Mouse (Mus musculus) heart, postnatal 0 days (tissue): ENCODE results near the gene Kpna2. TPM values are rescaled to one million over a fixed set of nuclear protein-coding genes. Genes with fewer than 3 reads are reported as not detected.

Experiments used
- ATAC-seq: fragments of 200-750 bp; cut with Nextera tagmentation; 2 replicates; pipeline ENCODE4 v1.8.0; 2017; ENCODE audit warnings: low read depth, moderate number of reproducible peaks, moderate library complexity; ENCODE audit not compliant: insufficient read depth
- DNase-seq: peaks from one replicate; pipeline ENCODE4 v3.0.0-alpha.2; 2016; ENCODE audit warnings: low spot score
- H3K27ac ChIP-seq: fragments of 300-500 bp; sonication (generic); 2 replicates; pipeline ENCODE4 v1.5.1; 2014; ENCODE audit warnings: low read depth, mild to moderate bottlenecking
- H3K27me3 ChIP-seq: fragments of 300-500 bp; sonication (generic); 2 replicates; pipeline ENCODE4 v1.6.1; 2014; ENCODE audit warnings: low read length, mixed read lengths; ENCODE audit not compliant: control insufficient read depth, insufficient read depth
- H3K36me3 ChIP-seq: fragments of 300-500 bp; sonication (generic); replicated peaks from 2 replicates; pipeline ENCODE4 v1.6.1; 2014; ENCODE audit warnings: low read length, mixed read lengths; ENCODE audit not compliant: control insufficient read depth, insufficient read depth
- H3K4me1 ChIP-seq: fragments of 300-500 bp; sonication (generic); 2 replicates; pipeline ENCODE4 v1.6.1; 2014; ENCODE audit warnings: antibody characterized with exemption; ENCODE audit not compliant: control insufficient read depth, insufficient read depth
- H3K4me2 ChIP-seq: fragments of 300-500 bp; sonication (generic); 2 replicates; pipeline ENCODE4 v1.6.1; 2014; ENCODE audit warnings: low read depth, mild to moderate bottlenecking, low read length, moderate library complexity
- H3K4me3 ChIP-seq: fragments of 300-500 bp; sonication (generic); 2 replicates; pipeline ENCODE4 v1.5.1; 2014; ENCODE audit warnings: low read depth, low read length
- H3K9ac ChIP-seq: fragments of 300-500 bp; sonication (generic); replicated peaks from 2 replicates; pipeline ENCODE4 v1.6.1; 2014; ENCODE audit warnings: low read depth, low read length, mixed read lengths
- H3K9me3 ChIP-seq: fragments of 300-500 bp; sonication (generic); replicated peaks from 2 replicates; pipeline ENCODE4 v1.6.1; 2016; ENCODE audit warnings: low read length; ENCODE audit not compliant: control insufficient read depth
- CTCF ChIP-seq: IDR thresholded peaks from 2 replicates; pipeline ENCODE4 v1.5.1; 2016; ENCODE audit warnings: antibody characterized with exemption, control low read depth, low read depth
- EP300 ChIP-seq: IDR thresholded peaks from 2 replicates; pipeline ENCODE4 v1.6.1; 2016; ENCODE audit warnings: antibody characterized with exemption, low read depth
- WGBS: fragments of 180-500 bp; shearing (Covaris S2); extraction: QIAGEN DNeasy Blood & Tissue Kit; methylation state at CpG from one replicate; pipeline ENCODE4 v1.1.7; 2014; 5-methylcytosine and 5-hydroxymethylcytosine counted together
- polyA plus RNA-seq: library from polyadenylated mRNA; unstranded; fragments of >200 nt; fragmentation: Nextera tagmentation; extraction: Ambion mirVana; gene quantifications from 2 replicates; pipeline ENCODE4 v1.2.1, GENCODE M21; 2015
- total RNA-seq: library from RNA; depleted of rRNA; stranded (reverse); fragments of >200 nt; gene quantifications from 2 replicates; pipeline ENCODE4 v1.2.3, GENCODE M21; 2014; ENCODE audit warnings: low replicate concordance

The Kpna2 gene
- total and polyA plus RNA-seq, 2 experiments from 2014 or later, result 124 to 177 TPM

GRCm38 (mm10) chr11:106962310-106962709 lies 37.0 kb downstream of the Kpna2 start:
- no peaks in the 10 kb centered on the region for H3K9me3 ChIP-seq
- H3K27me3 ChIP-seq, result no peaks in the 10 kb centered on the region
- no peak overlapping the region; the same call in 1 of the 2 replicates for H3K4me2 ChIP-seq
- ATAC-seq (no peak), DNase-seq (no peak)
- peak overlapping the region; percentile 69; the same call in 1 of the 2 replicates for H3K27ac ChIP-seq
- H3K4me1 ChIP-seq, result peaks cover 26% of the 10 kb centered on the region
- TF ChIP-seq EP300 (no peak), CTCF (no peak)
- 81% methylated on average over 9 of the region's 9 CpGs for WGBS
- no peak overlapping the region for H3K4me3 ChIP-seq
- H3K36me3 ChIP-seq, result no peaks in the 10 kb centered on the region
- H3K9ac ChIP-seq, result no peak overlapping the region

- Histone ChIP-seq H3K4me2 (no peak overlapping the region), H3K36me3 (no peaks in the 10 kb centered on the region), H3K27ac (peak overlapping the region; percentile 69), H3K4me3 (no peak overlapping the region), H3K9me3 (no peaks in the 10 kb centered on the region), H3K4me1 (peaks cover 20% of the 10 kb centered on the region), H3K9ac (no peak overlapping the region), H3K27me3 (no peaks in the 10 kb centered on the region)
- ATAC-seq (no peak), DNase-seq (peak; percentile 19)
- 57% methylated on average over 13 of the region's 13 CpGs for WGBS
- TF ChIP-seq CTCF (no peak), EP300 (no peak)
Measured at GRCm38 (mm10) chr11:106961471-106962081, 37.8 kb downstream of the Kpna2 start.

GRCm38 (mm10) chr11:106959121-106959520 lies 40.2 kb downstream of the Kpna2 start:
- Histone ChIP-seq H3K9ac (no peak overlapping the region), H3K4me1 (peaks cover 23% of the 10 kb centered on the region), H3K27me3 (no peaks in the 10 kb centered on the region), H3K4me3 (no peak overlapping the region), H3K36me3 (no peaks in the 10 kb centered on the region), H3K9me3 (no peaks in the 10 kb centered on the region), H3K27ac (no peak overlapping the region), H3K4me2 (no peak overlapping the region)
- TF ChIP-seq CTCF, result no peak
- TF ChIP-seq EP300, result no peak
- DNase-seq (no peak), ATAC-seq (no peak)
- 88% methylated on average over 5 of the region's 5 CpGs for WGBS

- Histone ChIP-seq H3K4me1 (peaks cover 23% of the 10 kb centered on the region), H3K9me3 (no peaks in the 10 kb centered on the region), H3K27ac (peak overlapping the region; percentile 70), H3K4me3 (no peak overlapping the region), H3K36me3 (no peaks in the 10 kb centered on the region), H3K4me2 (no peak overlapping the region), H3K27me3 (no peaks in the 10 kb centered on the region), H3K9ac (no peak overlapping the region)
- 53% methylated on average over 6 of the region's 6 CpGs for WGBS
- ATAC-seq (no peak), DNase-seq (peak; percentile 48)
- TF ChIP-seq CTCF (no peak), EP300 (no peak)
Measured at GRCm38 (mm10) chr11:106958407-106959071, 40.8 kb downstream of the Kpna2 start.

GRCm38 (mm10) chr11:106957271-106957980 lies 41.9 kb downstream of the Kpna2 start:
- 48% methylated on average over 12 of the region's 12 CpGs for WGBS
- peak; percentile 48; the same call in 1 of the 2 replicates for ATAC-seq
- no peaks in the 10 kb centered on the region for H3K9me3 ChIP-seq

More at GRCm38 (mm10) chr11:106957271-106957980, 41.9 kb downstream of the Kpna2 start:
- peak overlapping the region; percentile 70 for H3K27ac ChIP-seq
- TF ChIP-seq CTCF (no peak), EP300 (peak; percentile 66; the same call in 1 of the 2 replicates)
- peaks cover 23% of the 10 kb centered on the region for H3K4me1 ChIP-seq
- H3K9ac ChIP-seq, result no peak overlapping the region
- peak; percentile 78 for DNase-seq
- H3K4me3 ChIP-seq, result no peak overlapping the region
- peak overlapping the region; percentile 14; the same call in 1 of the 2 replicates for H3K4me2 ChIP-seq
- H3K36me3 ChIP-seq, result no peaks in the 10 kb centered on the region
- no peaks in the 10 kb centered on the region for H3K27me3 ChIP-seq
